Mouse (Mus musculus) urinary bladder, adult 18-20 months (tissue): Measurements from ENCODE around the gene Tlr7.
"Not testable (repeated sequence)": the region's sequence is repeated elsewhere in the genome, so short reads cannot be mapped to it uniquely, and the experiment has no call there.

Experiments
- DNase-seq, 2 experiments: peaks; one replicate each; pipeline ENCODE4 v3.0.0; 2022; ENCODE audit warnings: low spot score in 2 of 2, mixed read lengths in 2 of 2

The Tlr7 gene

DNA sequence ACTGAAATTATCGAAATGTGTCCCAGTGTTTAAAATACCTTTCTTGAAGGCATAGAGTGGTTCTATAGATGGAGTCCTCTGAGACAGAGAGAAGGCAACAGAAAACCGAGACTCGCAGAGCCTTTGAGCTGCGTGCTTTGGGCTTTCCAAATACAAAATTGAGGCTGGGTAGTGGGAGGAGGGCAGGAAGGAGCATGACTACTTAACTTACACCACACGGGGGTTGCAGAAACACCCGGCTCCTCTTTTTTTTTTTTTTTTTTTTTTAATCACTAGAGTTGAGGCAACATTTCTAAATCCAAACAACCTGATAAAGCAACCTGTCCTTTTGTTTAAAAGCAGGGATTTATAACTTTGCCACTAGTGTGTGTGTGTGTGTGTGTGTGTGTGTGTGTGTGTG lies at the start of gene Tlr7:
Gene Tlr7 (minus strand): TSS at position 160 of the 400 bp plus-strand sequence.
- no peak for DNase-seq

- DNase-seq: no peak
Observed at GRCm38 (mm10) chrX:167380073-167380472, 49.7 kb upstream of the Tlr7 start.

DNA sequence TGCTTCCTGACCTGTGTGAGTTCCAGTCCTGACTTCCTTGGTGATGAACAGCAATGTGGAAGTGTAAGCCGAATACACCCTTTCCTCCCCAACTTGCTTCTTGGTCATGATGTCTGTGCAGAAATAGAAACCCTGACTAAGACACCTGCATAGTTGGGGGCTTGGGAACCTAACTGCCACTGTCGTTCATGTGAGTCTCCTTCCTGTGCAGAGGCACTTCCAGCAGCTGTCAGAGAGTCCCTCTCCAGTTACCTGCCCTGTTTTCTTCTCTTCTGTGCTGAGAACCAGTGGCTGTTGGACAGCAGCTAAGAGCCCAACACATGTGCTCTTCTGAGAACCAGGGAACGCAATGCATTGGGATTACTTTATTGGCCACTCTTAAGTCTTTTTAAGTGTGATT lies 30.9 kb upstream of the Tlr7 start:
- not testable (repeated sequence) for DNase-seq

DNA sequence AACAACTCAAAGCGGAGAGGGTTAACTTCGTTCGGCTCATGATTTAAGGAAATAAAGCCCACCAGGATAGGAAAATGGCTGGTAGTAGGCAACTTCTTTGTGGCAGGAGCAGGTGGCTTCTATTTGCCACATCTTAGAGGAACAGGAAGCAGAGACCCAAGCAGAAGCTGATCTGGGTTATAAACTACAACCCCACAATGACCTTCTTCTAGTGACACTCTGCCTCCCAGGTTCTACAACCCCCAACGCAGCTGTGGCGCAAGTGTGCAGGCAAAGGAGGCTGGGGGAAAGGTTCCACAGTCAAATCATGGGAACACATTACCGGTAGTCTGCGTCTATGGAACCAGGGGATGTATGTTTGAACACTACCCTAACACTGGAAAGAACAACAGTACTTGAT lies 29.3 kb upstream of the Tlr7 start:
- DNase-seq: no peak

GRCm38 (mm10) chrX:167357415-167357814 lies 27.1 kb upstream of the Tlr7 start:
- no peak for DNase-seq

DNA sequence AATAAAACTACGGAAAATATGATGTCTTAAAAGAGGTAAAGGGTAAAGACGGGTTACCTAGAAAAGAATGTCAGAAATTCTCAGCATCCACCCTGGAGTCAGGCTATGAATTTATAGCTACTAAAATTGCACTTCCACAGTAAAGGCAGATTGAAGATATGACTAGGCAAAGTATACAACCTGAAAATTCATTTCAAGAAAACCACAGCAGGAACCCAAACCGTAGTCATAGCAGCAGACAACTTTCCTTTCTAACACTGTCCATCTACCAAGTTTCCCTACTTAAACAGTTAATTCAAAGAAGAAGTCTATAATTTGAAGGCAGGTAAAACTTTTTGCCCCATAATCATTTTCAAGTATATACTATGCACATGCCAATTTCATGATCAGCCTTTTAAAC lies 25.6 kb upstream of the Tlr7 start:
- DNase-seq: no peak

DNA sequence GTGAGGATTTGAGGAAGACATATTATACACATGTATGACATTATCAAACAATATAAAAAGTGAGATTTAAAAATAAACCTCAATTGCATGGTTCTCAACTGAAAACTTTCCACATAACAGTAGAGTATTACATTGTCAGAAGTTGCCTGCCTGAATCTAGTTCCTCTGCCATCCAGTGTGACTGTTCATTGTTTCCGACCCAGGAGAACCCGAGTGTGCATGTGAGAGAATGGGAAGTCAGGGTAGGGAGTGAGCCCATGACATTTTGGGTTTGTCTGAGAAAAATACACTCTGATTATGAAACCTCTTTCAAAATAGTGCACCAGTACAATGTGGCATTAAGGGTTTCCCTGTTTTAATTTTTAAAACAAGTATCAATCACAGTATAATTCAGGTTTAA lies 23.3 kb upstream of the Tlr7 start:
- no peak for DNase-seq

GRCm38 (mm10) chrX:167346440-167346839 lies 16.1 kb upstream of the Tlr7 start:
- no peak for DNase-seq

- DNase-seq: no peak
Observed at GRCm38 (mm10) chrX:167344356-167344755, 14.0 kb upstream of the Tlr7 start.

DNA sequence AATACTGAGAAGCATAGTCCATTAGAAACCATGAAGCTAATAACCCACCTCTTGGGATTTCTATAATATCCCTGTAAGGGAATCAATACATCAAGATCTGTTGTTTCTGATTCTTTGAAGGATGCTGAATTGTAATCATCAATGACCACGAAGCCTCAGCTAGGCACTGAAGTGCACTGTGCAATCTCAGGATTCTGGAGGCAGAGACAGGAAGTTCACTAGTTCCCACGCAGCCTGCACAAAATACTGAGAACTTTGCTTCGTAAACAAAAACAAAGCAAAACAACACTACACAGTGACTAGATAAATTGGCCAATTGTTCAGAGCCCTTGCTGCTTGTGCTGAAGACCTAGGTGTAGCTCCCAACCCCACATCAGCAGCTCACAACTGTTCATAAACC lies 11.5 kb upstream of the Tlr7 start:
- DNase-seq: no peak

GRCm38 (mm10) chrX:167340190-167340589 lies 9.8 kb upstream of the Tlr7 start:
- no peak for DNase-seq

- DNase-seq: no peak
Observed at GRCm38 (mm10) chrX:167337990-167338389, 7.6 kb upstream of the Tlr7 start.

GRCm38 (mm10) chrX:167334571-167334970 lies 4.2 kb upstream of the Tlr7 start:
- no peak for DNase-seq

DNA sequence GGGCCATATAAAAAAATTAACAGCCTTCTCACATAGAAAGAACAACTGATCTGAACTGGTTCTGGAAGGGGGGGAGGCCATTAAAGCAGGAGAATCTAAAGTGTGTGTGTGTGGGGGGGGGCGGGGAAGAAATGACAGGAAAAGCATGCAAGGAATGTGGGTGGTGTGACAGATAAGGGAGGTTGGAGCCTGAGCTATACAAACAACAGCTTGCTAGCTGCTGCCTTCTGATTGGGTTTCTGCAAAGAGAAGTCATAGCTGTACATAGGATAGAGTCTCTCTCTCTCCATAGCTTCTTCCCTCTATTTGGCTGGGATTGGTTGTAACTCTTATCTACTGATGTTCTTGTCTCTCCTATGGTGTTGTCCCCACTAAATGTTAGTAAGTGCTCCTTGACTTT lies 2.2 kb upstream of the Tlr7 start:
- no peak for DNase-seq

DNA sequence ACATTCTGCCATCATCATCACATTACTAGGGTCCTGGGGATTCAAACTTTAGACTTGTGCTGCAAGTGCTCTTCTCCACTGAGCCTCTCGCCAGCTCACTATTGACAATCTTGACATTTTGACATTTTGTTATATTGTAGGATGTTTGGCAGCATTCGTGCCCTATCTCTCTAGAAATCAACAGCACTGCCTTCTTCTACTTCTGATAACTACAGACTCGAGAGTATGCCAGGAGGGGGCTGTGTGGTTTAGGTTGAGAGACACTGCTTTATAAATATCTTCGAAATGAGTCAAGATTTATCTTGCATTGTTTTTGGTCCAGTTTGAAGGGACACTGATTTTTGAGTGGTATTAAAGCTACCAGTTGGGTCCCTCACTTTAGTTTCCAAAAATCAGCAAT lies 635 bp upstream of the Tlr7 start:
- DNase-seq: no peak

DNA sequence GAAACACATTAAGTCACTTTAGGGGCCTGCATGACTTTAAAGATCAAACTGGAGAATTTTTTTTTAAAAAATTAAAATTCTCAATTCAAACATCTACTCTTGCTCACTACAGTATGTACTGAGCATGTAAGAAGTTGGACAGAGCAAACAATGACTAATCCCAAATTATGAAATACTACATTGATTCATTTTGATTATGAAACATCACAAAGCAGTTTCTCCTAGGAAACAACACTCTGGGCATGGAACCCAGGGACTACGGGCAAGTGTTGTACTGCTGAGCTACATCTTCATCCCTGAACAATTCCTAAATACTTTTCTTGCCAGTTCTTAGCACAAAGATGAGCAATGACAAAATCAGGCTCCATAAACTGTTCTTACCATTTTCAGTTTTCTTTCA lies 738 bp downstream of the Tlr7 start:
- DNase-seq: no peak

DNA sequence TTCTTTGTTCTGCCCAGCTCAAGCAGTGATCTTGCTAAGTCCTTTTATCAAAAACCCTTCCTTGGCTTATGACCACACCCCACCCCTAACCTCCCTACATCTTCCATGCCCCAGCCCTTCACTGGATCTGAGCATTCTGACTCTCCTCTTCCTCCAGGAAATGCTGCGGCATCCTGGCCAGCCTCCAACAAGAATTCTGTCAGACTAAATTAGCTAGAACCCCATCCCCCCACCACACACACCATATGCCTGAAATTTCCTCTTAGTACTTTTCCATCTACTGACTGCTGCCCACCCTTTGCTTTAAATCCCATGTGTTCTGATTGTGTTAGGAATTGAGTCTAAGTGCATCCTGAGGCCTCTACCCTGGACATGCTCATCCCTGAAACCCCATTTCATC lies 1.3 kb downstream of the Tlr7 start:
- DNase-seq: no peak

DNA sequence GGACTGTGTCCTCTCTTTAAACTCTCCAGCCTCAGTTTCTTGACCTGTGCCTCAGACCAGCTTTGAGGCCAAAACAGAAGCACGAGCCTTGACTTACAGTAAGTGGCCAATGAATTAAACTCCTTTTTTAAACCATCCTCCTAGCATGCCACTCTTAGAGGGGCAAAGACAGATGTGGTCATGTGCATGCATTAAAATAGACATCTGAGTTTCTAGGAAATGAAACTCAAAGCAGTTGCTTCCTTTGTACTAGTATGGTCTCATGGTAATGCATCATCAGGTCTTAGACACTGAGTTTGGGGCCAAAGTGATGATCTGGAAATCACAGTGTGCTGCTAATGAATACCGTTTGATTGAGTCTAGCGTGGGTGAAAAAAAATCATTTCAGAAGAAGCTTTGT lies 1.8 kb downstream of the Tlr7 start:
- DNase-seq: no peak

- no peak for DNase-seq
Observed at GRCm38 (mm10) chrX:167323742-167324141, 6.6 kb downstream of the Tlr7 start.

GRCm38 (mm10) chrX:167321233-167321806 lies 9.0 kb downstream of the Tlr7 start:
- no peak for DNase-seq

DNA sequence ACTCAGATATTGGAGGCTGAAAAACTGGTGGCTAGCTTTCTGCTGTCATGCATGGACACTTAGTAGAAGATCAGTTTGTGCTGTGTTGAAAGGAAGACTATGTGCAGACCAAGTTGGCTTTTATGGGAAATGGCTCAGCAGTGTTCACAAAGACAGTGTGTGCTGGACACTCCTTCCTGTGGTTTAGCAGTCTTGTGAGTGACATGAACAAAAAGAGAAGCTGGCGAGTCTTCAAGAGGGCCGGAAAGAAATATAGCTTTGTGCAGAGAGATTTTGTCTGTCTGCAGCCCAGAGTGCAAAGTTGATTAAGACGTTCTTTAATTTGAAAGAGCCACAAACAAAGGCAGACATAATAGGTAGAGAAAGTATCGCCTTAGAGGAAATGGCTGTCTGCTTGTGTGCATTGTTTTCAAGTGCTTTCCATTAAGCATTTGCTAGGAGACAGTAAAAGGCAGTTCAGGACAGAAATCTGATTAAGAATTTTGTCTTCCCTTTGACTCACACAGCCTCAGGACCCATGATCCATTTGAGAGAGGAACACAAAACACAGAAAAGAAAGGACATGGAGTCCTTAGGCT lies 11.4 kb downstream of the Tlr7 start:
- no peak for DNase-seq

- no peak for DNase-seq
Observed at GRCm38 (mm10) chrX:167315766-167316165, 14.6 kb downstream of the Tlr7 start.

GRCm38 (mm10) chrX:167315093-167315726 lies 15.1 kb downstream of the Tlr7 start:
- DNase-seq: no peak

GRCm38 (mm10) chrX:167302061-167302460 lies 28.3 kb downstream of the Tlr7 start:
- DNase-seq: not testable (repeated sequence)
